Mouse (Mus musculus) left cerebral cortex, adult 11 months (tissue): ENCODE measurements around the gene Kcnk13.

ENCODE experiments used
- DNase-seq: peaks from one replicate; pipeline ENCODE4 v3.0.0; 2022; ENCODE audit warnings: low spot score

Gene Kcnk13

DNA sequence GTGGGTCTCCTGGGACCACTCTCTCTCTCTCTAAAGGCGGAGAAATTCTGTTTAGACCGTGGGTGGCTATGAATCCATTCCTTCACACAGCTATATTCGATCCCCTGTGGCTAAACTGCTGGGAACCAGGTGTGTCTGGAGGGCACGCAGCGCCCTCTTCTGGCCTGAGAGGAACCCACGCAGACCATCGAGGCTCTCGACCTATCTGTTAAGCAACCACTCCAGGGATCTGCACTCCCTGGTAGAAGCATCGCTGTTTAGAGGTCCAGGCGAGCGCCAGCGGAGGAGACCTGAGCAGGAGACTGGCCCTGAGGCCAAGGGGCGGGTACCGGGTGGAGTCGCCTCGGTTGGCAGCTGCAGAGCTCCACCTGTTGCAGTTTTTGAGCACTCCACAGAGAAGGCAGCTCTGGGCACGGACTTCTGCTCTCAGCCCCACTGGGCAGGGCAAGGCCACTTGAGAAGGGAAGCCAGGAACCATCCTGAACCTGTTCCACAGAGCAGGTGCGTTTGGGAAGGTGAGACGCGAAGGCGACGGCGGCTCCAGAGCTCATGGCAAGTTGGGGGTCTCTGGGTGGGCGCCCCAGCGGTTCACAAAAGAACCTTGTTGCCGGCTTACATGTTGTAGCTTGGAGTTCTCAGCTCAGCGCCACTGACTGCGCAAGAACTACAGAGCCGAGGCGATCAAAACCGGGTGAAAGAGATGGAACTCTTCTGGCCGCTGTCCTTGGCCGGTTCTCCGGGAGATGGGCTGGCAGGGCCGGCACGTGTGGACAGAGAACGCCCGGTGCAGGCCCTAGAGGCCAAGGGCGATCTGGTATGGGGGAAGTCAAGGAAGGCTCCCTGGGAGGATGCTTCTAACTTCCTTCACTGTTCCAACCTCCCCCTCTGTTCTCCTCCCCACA, at the start of gene Kcnk13:
Gene Kcnk13, plus strand, starts transcription at position 199 of the 902 bp plus-strand sequence.
- peak; percentile 77 for DNase-seq

DNA sequence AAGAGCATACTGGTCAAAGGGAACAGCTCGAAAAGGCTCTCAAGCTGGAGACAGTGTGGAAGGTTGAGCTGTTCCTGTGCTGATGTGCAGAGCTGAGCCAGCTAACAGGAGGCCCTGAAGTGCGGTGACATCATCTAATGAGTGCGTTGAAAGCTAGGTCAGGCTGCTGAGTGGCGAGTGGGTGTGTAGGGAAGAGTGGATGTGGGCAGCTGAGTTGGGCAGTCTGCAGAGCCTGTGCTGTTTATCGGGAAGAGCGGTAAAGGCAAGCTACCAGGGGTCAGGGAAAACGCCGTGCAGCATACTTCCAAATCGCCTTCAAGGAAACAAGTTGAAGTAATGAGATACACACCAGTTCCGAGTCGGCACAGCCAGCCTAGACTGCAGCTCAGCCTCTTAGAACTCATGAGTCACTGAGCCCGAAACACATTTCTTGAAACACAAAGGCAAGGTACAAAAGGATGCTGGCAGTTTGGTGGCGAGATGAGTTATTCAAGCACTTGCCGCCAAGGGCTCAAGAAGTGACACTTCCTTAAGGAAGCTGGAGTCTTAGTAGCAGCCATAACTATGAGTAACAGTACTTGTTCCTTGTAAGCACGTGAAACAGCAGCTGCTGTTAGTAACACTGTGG, 46.4 kb upstream of the Kcnk13 start:
- peak; percentile 45 for DNase-seq

DNA sequence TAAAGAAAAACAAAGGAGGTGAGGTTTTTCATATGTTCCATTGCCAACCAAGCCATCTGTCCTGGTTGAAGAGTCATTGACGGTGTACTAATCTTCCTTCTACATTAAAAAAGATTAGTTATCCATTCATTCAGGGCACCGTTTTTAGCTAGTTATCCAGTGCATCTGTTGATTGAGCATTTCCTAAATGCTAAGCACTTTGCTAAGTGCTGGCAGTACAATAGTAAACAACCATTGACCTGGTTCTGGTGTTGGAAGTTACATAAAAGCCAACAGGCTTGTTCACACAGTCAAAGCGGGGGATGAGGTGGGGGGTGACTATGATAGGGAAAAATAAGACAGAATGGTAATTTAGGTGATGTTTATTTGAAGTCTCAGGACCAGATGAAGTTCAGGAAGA, 44.7 kb upstream of the Kcnk13 start:
- DNase-seq, result no peak

DNA sequence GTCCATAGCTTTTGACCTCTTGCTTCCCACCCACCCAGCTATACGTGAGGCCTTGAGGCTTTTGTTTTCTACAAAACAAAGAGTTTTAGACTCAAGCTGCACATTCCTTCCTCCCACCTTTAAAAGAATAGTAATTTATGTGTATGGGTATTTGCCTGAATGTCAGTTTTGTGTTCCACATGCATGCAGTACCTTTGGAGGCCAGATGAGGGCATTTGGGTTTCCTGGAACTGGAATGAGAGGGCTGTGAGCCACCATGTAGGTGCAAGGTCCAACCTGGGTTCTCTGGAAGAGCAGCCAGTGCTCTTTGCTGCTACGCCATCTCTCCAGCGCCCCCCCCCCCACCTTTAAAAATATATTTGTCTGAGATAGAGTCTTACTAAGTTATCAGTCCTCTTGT, 43.3 kb upstream of the Kcnk13 start:
- DNase-seq, result no peak

DNA sequence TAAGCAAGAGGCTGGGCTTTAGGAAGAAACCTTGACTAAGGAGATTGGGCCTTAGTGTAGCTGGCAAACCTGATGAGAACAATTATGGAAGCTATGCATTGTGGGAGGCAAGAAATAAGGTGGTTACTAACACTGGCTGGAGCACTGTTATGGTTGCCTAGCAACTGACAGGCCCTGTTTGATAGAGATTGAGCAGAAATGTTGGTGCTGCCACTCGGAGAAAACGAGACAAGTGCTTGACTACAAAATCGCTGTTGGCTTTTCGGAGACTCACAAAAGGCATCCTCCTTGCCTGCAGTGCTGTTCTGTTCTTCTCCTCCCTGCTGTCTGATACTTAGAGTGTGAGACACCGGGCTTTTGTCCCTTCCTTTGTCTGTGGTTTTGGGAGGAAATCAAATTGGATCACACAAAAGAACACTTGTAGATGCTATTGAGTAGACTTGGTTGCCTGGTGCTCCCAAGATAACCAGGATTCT, 41.1 kb upstream of the Kcnk13 start:
- DNase-seq, result peak; percentile 27

DNA sequence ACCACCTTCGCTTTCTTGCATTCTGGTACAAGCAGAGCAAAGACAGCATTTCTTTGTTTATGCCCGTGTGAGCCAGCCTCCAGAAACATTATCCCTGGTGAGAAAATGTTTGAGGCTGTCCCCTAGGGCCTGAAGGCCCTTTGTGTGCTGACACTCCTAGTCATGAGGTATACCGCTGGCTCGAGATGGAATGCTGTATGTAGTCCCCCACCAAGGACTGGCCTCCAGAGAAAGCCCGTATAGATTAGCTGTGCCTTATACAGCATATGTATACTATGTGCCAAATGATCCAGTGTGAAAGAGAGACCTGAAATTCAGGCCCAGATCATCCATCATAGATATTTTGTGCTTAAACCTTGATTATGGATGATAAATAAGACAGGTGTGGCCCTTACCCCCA, 40.6 kb upstream of the Kcnk13 start:
- DNase-seq, result no peak

DNA sequence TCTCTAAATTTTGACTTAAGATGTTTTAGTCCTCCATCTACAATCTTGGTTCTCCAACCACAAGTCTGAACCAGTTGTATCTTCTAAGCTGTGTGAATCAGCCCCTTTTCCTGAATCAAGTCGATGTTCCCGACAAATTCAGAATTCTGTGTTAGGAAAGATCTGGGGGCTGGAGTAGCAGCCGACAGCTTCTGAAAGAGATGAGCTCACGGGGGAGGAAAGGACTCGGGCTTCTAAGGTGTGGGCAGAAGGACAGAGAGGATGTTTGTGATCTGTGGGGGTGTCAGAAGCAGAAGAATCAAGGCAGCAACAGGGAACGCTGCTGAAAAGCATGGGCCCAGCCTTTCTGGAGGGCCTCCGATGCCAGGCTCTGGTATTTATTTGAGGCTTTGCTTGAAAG, 36.0 kb upstream of the Kcnk13 start:
- DNase-seq, result peak; percentile 28

DNA sequence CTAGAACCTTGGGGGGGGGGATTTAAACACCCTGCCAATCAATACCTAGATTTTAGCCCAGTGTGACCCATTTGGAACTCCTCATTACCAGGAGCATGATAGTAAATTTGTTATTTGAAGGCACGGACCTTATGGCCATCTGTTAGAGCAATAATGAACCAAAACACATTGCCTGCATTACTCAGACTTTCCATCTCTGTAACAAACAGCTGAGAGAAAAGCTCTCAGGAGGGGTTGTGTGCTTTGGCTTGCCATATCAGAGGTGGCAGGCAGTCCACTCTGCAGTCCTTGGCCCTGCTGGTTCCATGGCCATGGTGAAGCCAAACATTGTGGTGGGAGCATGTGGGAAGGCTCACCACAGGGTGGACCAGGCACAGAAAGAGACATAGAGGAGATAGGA, 35.1 kb upstream of the Kcnk13 start:
- DNase-seq, result no peak

DNA sequence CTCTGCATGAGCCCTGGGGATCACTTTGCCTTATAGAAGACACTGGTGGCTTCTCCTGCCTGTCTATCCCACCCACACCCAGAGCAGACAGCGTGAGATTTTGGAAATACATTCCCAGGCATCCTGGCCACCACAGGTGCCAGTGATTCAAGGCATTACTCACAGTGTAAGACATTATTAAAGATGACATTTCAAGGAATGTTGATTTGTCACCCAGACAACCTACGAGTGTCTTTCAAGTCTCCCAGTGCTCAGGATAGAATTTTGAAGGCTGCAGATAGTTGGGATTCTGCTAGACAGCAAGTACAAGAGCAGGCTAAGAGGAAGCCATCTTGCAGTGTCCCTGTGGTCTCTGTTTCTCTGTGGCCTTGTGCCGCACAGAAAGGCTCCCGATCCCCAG, 32.1 kb upstream of the Kcnk13 start:
- DNase-seq, result no peak

DNA sequence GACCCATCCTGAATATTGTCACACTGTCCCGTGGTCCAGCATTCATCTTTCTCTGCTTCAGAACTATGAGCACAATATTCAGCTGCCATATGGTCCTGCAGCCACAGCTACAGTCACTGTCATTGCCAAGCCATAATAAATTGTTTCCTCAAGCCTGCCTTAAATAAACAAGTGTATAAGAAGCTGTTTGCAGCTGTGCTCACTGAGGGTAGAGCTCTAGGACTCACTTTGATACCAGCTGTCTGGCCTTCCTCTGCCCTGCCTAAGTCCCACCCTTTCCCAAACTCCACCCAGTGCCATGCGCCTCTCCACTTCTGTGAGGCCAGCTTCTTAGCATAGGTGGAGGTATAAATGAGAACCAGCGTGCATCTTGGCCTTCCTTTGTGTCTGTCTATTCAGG, 30.7 kb upstream of the Kcnk13 start:
- DNase-seq, result no peak

DNA sequence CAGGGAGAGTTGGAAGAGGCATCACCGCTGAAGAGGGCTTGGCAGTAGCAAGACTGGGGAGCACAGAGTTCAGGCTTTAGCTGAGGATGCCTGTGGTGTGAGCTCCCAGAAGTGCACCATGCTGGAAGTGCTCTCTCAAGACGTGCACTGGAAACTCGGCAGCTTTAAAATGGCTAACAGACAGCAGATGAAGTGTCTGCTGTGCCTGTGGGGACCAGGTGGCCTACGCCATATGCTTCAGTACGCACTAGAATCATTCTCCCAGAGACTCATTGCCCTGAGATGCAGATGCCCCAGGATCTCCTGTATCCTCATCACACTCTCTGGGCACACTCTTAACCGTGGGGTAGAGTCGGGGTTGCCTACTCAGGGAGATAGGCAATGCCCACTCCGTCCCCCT, 28.9 kb upstream of the Kcnk13 start:
- DNase-seq, result no peak

DNA sequence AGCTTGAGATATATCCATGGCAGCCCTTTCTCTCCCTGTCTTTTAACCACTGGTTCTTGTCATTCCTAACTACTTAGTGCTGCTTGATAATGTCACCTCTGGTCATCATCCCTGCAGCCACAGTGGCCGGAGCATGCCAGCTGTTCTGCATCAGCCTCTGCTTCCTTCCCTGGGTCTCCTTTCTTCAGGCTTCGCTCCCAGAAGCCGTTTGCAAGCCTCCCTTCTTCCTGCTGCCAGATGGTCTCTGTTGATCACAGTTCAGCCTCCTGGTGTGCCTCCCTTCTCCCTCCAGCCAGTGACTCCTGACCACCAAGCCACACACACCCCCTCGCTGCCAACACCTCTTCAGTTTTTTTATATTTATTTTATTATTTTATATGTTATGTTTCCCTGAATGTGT, 25.8 kb upstream of the Kcnk13 start:
- no peak for DNase-seq

DNA sequence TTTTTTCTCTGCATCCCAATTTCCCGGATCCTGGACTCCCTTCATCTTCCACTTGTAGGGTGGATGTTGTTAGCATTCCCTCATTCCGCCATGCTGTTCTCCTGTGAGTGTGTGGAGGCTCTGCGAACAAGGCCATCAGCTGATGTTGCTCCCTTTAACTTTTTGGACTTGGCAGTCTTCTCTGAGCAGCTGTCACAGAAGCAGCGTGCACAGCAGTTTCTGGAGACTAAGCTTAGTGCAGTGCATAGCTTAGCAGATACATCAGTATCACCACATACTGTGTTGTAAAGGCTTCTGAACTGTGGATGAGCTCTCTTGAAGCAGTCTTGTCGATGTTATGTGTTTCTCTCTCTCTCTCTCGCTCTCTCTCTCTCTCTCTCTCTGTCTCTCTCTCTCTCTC, 25.1 kb upstream of the Kcnk13 start:
- DNase-seq, result no peak

DNA sequence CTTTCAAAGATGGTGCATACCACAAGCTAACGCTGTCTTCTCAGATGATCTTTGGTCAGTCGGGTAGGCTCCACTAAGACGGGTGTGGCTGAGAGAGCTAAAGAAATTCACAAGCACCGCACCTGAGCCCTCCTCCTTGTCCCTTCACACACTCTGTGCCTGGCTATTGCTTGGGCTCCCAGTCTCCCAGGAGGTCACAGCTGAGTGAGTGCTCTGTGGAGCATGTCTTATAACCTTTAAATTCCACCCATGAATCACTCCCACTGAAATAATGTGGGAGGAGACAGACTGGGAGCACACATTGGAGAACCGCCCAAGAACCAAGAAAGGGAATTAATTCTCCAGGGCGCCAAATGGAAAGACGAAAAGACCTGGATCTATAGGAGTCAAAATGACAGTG, 23.6 kb upstream of the Kcnk13 start:
- DNase-seq, result no peak

DNA sequence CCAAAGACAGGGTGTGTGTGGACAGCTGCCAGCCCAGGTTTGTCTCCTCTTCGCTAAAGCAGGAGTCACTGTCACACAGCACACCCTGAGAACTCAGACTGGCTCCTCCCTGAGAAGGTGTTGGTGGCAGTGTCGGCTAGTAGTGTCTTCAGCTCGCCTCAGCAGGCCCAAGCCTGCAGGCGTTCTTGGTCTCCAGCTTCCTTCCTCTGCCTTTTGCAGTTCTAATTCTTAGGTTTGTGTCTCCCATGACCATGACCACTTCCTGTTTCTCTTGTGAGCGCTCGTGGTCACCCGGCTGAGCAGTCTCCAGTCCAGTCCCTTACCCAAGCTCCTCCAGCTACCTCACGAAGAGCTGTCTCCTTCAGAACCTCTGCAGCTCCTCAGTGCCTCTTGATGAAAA, 21.9 kb upstream of the Kcnk13 start:
- DNase-seq, result no peak

DNA sequence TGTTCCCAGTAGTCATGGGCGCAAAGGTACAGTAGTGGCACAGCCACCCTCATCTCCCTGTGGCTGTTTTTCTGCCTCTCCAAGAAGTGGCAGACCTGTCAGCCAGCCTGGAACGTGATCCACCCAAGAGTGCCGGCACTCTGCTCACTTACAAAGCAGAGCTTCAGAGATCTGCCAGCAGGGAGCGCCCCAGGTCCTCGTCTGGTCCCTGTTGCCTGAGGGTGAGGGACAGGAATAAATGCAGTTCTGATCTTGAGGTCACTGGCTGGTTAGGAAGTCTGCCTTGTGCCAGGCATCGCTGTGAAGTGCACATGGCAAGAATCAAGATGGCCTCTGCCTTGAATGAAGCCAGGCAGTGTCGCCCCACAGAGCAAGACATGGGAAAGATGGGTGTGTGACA, 11.4 kb upstream of the Kcnk13 start:
- peak; percentile 43 for DNase-seq

DNA sequence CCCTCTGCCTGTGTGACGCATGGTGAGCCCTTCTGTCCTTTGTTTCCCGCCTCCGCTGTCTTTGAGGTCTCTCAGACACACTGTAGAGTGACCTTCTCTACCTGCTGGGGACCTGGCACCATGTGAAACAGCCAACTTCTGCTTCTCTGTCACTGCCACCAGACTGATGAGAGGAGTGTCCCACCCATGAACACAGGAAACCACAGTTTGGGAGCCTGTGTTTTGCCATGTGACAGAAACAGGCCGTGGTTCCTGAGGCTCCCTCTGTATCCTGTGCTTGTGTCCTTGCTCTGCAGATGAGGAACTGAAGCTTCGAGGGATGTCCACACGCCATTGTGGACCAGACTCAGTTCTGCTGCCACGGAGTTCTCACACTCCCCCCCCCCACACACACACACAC, 7.9 kb upstream of the Kcnk13 start:
- no peak for DNase-seq

DNA sequence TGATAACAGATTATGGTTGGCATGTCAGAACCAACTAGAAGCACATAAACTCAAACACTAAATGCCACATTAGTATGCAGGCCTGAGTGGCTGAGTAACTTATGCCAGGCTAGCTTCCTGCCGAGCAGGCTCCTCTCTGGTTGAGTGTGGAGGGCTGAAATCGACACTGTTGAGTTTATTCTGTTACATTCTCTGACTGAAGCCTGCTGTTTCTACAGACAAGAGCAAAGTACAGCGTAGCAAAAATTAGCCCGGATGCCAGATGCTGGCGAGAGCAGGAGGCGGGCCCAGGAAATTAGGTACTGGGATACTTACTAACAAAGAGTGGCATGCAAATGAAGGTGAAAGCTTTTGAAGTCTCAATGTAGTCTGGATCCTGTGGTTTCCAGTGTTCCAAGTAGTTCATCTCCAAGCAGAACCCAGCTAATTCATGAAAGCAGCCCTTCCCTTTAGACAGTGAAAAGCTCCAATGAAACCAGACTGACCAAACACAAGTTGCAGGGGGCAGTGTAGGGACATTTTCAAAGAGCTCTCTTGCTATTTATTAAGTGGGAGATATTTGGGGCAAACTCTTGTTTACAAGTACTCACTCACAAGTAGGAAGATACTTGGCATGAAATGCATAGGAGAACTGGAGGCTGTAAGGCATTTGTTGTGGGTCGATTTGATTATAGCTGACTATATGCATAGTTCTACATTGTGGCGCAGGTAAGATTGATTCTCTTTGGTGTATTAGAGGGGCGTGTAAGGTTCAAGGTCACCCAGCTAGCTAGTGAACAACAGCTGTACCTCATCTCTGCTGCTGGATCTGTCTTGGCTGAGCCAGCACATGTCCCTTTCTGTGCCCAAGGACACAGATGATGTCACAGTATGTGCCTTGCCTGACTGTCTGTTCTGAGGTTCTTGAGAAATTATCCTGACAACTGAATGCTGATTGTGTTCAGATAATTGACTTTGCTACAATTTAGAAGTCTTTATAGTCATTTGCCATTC, 5.9 kb upstream of the Kcnk13 start:
- DNase-seq, result no peak

DNA sequence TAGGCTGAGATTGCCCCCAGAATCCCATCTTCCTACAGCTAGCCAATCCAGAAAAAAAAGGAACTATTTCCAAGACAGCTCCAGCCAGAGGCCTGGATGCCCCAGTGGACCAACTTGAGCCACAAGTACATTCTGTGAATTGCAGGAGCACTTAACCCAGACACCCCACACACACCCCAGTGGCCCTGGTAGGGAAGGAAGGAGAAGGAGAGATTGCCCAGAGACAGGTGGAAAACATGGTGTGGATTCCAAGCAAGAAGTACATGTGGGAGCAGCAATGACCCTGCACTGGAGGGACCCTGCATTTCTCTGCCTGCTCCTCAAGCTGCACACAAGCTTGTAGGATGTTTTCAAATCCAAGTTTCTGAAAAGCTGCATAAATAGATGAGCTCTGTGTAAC, 5.0 kb upstream of the Kcnk13 start:
- DNase-seq, result no peak

DNA sequence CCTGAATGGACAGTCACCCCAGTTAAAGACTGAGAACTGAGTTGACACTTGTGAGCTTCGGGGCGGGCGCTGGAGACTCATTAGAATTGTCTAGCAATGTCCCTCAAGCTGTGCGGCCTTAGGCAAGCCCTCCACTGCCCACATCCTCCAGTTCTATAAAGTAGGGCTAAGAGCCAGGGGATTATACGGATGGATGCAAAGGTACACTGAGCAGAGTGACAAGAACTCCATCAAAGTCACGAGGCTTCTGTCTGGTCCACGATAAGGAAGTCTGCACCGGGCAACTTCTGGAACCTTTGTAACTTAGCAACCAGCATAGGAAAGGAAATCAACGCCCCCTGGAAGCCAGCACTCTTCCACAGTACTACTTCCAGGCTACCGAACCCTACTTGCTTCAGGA, 4.4 kb upstream of the Kcnk13 start:
- DNase-seq, result no peak

DNA sequence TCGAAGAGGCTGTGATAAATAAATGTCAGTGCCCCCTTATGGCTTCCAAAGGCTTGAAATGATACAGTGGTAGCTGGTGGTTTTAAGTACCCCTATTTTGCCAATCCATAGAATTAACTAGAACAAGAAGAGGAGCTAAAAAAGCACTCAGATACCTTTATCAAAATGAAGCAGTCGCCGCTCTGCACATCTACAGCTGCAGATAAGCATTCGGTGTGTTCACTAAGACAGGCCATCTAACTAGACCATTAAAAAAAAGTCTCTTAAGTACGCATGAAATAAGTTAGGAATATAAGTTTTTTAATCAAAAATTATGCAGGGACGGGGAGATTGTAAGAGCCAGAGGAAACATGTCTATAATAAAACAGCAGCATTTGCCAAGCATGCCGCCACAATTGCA, 3.6 kb upstream of the Kcnk13 start:
- no peak for DNase-seq
